Mouse (Mus musculus) liver, postnatal 0 days (tissue): Measurements from ENCODE around the gene Casz1.

ENCODE experiments used
- CTCF ChIP-seq: sonication (generic); IDR thresholded peaks from 2 replicates; pipeline ENCODE4 v1.5.1; 2016; ENCODE audit warnings: antibody characterized with exemption, low read depth
- EP300 ChIP-seq: IDR thresholded peaks from 2 replicates; pipeline ENCODE4 v1.6.1; 2016; ENCODE audit warnings: antibody characterized with exemption, low read depth, mild to moderate bottlenecking

- TF ChIP-seq CTCF = no peak
- no peak for TF ChIP-seq EP300
These were observed 160.5 kb downstream of the Casz1 start for GRCm38 (mm10) chr4:148964541-148965310.
